Mouse (Mus musculus) right cerebral cortex, postnatal 4 days (tissue): ENCODE measurements around the gene Tm9sf4.

ENCODE experiments used
- DNase-seq: peaks from one replicate; pipeline ENCODE4 v3.0.0-alpha.2; 2022

Tm9sf4 gene

GRCm38 (mm10) chr2:153160133-153160532 is 970 bp upstream of the Tm9sf4 start:
- no peak for DNase-seq

- peak; percentile 33 for DNase-seq
These were observed 579 bp downstream of the Tm9sf4 start for GRCm38 (mm10) chr2:153161684-153162080.

DNA sequence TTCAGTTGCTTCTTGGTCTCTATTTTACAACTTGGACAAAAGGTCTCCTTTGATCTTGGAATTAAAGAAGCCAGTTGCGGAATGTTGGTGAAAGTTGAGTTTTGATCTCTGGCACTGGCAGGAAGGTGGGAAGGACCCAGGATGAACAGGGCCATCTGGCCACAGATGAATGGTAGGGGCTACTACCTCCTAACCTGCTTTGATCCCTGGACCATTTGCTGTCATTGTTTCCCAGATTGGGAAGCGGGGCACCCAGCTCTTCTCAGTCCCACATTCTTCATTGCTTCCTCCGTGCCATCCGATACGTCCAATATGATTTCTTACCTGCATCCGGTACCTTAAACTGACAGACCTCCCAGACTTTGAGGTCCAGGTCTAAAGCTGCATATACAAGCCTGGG is 6.0 kb downstream of the Tm9sf4 start:
- DNase-seq = no peak

GRCm38 (mm10) chr2:153168134-153168820 is 7.2 kb downstream of the Tm9sf4 start:
- no peak for DNase-seq

GRCm38 (mm10) chr2:153170490-153171224 is 9.6 kb downstream of the Tm9sf4 start:
- no peak for DNase-seq

- no peak for DNase-seq
These were observed 10.9 kb downstream of the Tm9sf4 start for GRCm38 (mm10) chr2:153171966-153172365.

GRCm38 (mm10) chr2:153175995-153176570 is 15.0 kb downstream of the Tm9sf4 start:
- no peak for DNase-seq

DNA sequence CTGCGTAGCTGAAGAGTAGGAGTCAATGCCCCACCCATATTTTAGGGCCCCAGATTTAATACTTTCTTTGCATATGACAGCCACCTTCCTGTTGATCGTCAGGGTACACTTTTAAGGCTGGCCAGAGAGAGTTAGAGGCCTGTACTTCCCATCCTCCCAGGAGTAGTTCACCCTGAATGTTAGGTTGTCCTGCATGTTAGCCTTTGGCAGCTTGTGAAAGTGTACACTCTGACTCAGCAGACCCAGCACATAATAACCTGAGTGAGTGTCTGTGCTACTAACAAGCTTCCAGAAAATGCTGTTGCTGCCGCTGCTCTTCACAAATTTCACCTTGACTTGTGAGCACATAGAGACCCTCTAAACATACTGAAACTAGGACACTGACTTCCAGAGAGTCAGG is 16.1 kb downstream of the Tm9sf4 start:
- DNase-seq = no peak

- DNase-seq = no peak
These were observed 18.2 kb downstream of the Tm9sf4 start for GRCm38 (mm10) chr2:153179126-153179860.

- DNase-seq = no peak
These were observed 18.9 kb downstream of the Tm9sf4 start for GRCm38 (mm10) chr2:153179961-153180360.

- DNase-seq = peak; percentile 33
These were observed 25.1 kb downstream of the Tm9sf4 start for GRCm38 (mm10) chr2:153186176-153186591.

GRCm38 (mm10) chr2:153187848-153188247 is 26.7 kb downstream of the Tm9sf4 start:
- no peak for DNase-seq

GRCm38 (mm10) chr2:153191242-153191641 is 30.1 kb downstream of the Tm9sf4 start:
- DNase-seq = no peak

DNA sequence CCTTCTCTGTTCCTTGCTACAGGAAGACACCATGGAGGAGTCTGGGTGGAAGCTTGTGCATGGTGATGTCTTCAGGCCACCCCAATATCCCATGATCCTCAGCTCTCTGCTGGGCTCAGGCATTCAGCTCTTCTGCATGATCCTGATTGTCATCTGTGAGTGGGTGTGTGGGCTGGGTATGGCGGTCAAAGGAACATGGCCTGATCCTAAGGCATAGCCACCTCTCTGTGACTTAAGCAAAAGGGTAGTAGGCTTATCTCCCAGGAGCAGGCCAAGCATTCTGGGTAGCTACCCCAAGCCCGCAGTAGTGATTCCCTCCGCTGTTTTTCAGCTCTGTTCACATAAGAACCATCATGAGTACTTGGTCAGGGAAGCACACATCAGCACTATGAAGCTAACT is 33.2 kb downstream of the Tm9sf4 start:
- no peak for DNase-seq

DNA sequence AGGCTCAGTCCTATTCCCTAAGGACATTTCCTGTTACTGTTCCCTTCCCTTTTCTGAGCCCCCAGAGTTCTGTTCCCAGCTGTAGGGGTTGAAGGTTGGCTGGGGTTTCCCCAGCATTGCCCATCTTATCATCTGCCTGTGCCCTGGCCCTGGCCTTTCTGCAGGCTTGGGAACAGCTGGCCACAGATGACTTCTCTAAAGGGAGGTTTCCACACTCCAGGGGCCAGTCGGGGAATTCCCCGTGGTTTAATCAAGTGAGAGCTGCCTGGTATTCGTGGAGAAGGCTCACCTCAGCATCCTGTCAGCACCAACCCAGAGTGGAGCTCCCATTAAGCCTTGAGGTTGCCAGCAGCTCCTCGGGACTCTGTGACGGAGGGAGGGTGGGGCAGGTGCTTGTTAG is 37.4 kb downstream of the Tm9sf4 start:
- no peak for DNase-seq

- no peak for DNase-seq
These were observed 38.0 kb downstream of the Tm9sf4 start for GRCm38 (mm10) chr2:153199114-153199513.

GRCm38 (mm10) chr2:153202766-153203165 is 41.7 kb downstream of the Tm9sf4 start:
- DNase-seq = no peak

DNA sequence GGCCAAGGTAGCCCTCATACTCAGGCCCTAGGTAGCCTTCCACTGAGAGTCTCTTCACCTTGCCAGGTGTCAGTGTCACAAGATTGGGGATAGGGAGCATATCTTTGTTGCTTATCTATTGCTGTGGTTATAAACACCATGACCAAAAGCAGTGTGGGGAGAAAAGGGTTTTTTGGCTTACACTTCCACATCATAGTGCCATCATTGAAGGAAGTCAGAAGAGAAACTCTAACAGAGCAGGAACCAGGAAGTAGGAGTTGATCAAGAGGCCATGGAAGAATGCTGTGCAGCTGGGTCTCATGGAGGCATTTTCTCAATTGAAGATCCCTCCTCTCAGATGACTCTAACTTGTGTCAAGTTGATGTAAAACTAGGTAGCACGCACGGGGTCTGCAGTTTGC is 47.0 kb downstream of the Tm9sf4 start:
- no peak for DNase-seq

- no peak for DNase-seq
These were observed 48.2 kb downstream of the Tm9sf4 start for GRCm38 (mm10) chr2:153209286-153209685.

- no peak for DNase-seq
These were observed 50.3 kb downstream of the Tm9sf4 start for GRCm38 (mm10) chr2:153211451-153211850.

GRCm38 (mm10) chr2:153213351-153213750 is 52.2 kb downstream of the Tm9sf4 start:
- no peak for DNase-seq

DNA sequence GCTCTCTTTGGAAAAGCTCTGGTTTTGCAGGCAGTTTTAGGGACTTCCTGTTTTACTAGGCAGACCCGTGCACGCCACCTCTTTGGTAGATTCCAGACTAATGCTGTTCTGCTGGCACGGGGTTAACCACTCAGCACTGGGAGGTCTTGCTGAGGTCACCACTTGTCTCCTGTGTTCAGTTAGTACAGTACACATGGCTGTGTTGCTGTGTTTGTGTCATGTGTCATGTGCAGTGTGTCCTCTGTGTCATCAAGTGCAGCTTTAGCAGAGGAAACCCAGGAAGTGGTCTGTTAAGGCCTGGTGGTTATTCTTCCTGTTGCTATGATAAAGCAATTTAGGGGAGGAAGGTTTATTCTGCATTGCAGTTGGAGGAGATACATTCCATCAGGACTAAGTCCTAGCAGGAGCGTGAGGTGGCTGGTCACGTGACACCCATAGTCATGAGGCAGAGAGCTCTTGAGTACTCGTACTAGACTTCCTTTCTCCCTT is 53.7 kb downstream of the Tm9sf4 start:
- no peak for DNase-seq

DNA sequence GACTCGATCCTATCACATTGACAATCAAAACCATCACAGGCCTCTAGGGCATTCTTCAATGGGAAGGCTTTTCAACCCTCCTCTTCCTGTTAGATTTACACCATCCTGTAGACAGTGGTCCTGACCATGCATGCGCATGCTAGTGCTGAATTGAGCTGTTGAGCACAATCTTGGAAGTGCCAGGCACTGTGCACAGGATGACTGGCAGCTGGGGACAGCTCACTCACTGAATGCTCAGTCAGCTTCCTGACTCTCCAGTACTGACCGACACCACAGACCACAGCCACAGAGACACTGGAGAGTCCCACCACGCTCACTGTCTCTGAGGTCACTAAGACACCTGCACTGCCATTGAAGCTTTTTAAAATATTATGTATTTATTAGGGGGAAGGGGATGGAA is 54.3 kb downstream of the Tm9sf4 start:
- DNase-seq = no peak
